In genomic region chr3:40371411-40371810, GRCm38 (mm10) we compare ENCODE assay signal across 23 mouse cellular contexts.
DNase-seq lines count a peak whose midpoint lies in the region; ATAC-seq and TF ChIP-seq lines count a peak whose summit lies in the region.
"Had no signal": no experiment of that assay in that cellular context is flagged by ENCODE, and none has a peak within 500 bp of the region (broad histone marks: within the 10 kb centered on the region; RNA-seq: fewer than 3 reads in every experiment).

No protein-coding gene starts in this region.

- no peak overlapping the region for H3K4me3 ChIP-seq in forebrain, embryonic 13.5 days
- no peak overlapping the region for H3K4me3 ChIP-seq in forebrain, embryonic 10.5 days
- H3K4me3 ChIP-seq in kidney, postnatal 0 days (replicated peaks; ENCODE audit: low read depth, low read length): no peak overlapping the region
- H3K4me3 ChIP-seq in midbrain, postnatal 0 days (ENCODE audit: low read depth, low read length): no peak overlapping the region
- H3K4me3 ChIP-seq: embryonic facial prominence, embryonic 13.5 days; heart, embryonic 15.5 days; hindbrain, embryonic 13.5 days had no signal

- DNase-seq in forebrain, embryonic 10.5 days (ENCODE audit: extremely low spot score, low spot score): no peak
- peak; percentile 35 for DNase-seq in kidney, postnatal 0 days (ENCODE audit: low spot score)
- no peak for DNase-seq in kidney, adult 8-10 months
- peak; percentile 3 for DNase-seq in mesoderm, embryonic 11.5 days (ENCODE audit: low read depth, low spot score)
- DNase-seq in midbrain, postnatal 0 days (ENCODE audit: low spot score): peak; percentile 27
- no peak for DNase-seq in liver
- DNase-seq: adrenal gland, postnatal 10 days; B cell, adult 2 months; cerebellum, adult 18-20 months; cerebellum, adult 9-11 months; cerebellum, postnatal 36 days; forebrain, postnatal 0 days; gastrocnemius, postnatal 36 days; heart, adult 18-20 months; heart, postnatal 14 days had no signal

- TF ChIP-seq CTCF in kidney, postnatal 0 days (IDR thresholded peaks at IDR 0.05; ENCODE audit: low read depth): no peak
- TF ChIP-seq CTCF in midbrain, postnatal 0 days (IDR thresholded peaks at IDR 0.05): no peak

- no peak overlapping the region for H3K9ac ChIP-seq in forebrain, embryonic 13.5 days
- H3K9ac ChIP-seq in kidney, postnatal 0 days (ENCODE audit: low read depth, low read length): no peak overlapping the region
- H3K9ac ChIP-seq in midbrain, postnatal 0 days (replicated peaks; ENCODE audit: low read length, poor library complexity, severe bottlenecking): no peak overlapping the region
- H3K9ac ChIP-seq: embryonic facial prominence, embryonic 13.5 days; forebrain, postnatal 0 days; heart, embryonic 15.5 days; hindbrain, embryonic 13.5 days had no signal

- H3K9me3 ChIP-seq in forebrain, embryonic 13.5 days (replicated peaks): no peaks in the 10 kb centered on the region
- no peaks in the 10 kb centered on the region for H3K9me3 ChIP-seq in forebrain, embryonic 10.5 days
- H3K9me3 ChIP-seq in kidney, postnatal 0 days (replicated peaks; ENCODE audit: low read length): no peaks in the 10 kb centered on the region
- H3K9me3 ChIP-seq in midbrain, postnatal 0 days (ENCODE audit: low read length): no peaks in the 10 kb centered on the region
- H3K9me3 ChIP-seq: embryonic facial prominence, embryonic 13.5 days; G1E; heart, embryonic 15.5 days; hindbrain, embryonic 13.5 days had no signal

- 39% methylated on average over 7 of the region's 7 CpGs for WGBS in forebrain, embryonic 13.5 days
- WGBS in forebrain, embryonic 10.5 days: 65% methylated on average over 7 of the region's 7 CpGs
- WGBS in kidney, postnatal 0 days: 35% methylated on average over 7 of the region's 7 CpGs
- WGBS in midbrain, postnatal 0 days: 28% methylated on average over 7 of the region's 7 CpGs

- H3K36me3 ChIP-seq in forebrain, embryonic 13.5 days (ENCODE audit: poor library complexity, severe bottlenecking): no peaks in the 10 kb centered on the region
- H3K36me3 ChIP-seq in forebrain, embryonic 10.5 days (replicated peaks): no peaks in the 10 kb centered on the region
- H3K36me3 ChIP-seq in kidney, postnatal 0 days (ENCODE audit: insufficient read depth, low read length): no peaks in the 10 kb centered on the region
- H3K36me3 ChIP-seq in midbrain, postnatal 0 days (ENCODE audit: insufficient read depth, low read length): no peaks in the 10 kb centered on the region
- H3K36me3 ChIP-seq: embryonic facial prominence, embryonic 13.5 days; G1E; heart, embryonic 15.5 days; hindbrain, embryonic 13.5 days had no signal

- no peak overlapping the region for H3K4me2 ChIP-seq in forebrain, embryonic 13.5 days
- no peak overlapping the region for H3K4me2 ChIP-seq in kidney, postnatal 0 days (ENCODE audit: low read length)
- H3K4me2 ChIP-seq in midbrain, postnatal 0 days (ENCODE audit: low read depth, low read length, poor library complexity, severe bottlenecking): no peak overlapping the region
- H3K4me2 ChIP-seq: embryonic facial prominence, embryonic 13.5 days; heart, embryonic 11.5 days; heart, embryonic 15.5 days; hindbrain, embryonic 13.5 days had no signal

- ATAC-seq in forebrain, embryonic 13.5 days: peak; percentile 41; the same call in 1 of the 2 replicates
- ATAC-seq in kidney, postnatal 0 days (replicated peaks; ENCODE audit: low FRiP score, low read depth): no peak
- no peak for ATAC-seq in midbrain, postnatal 0 days (ENCODE audit: low FRiP score)
- ATAC-seq: CD4-positive, CD25-positive, alpha-beta regulatory T cell, adult 4 months; forebrain, postnatal 0 days; hindbrain, postnatal 0 days had no signal

- H3K27me3 ChIP-seq in forebrain, embryonic 13.5 days: no peaks in the 10 kb centered on the region
- H3K27me3 ChIP-seq in forebrain, embryonic 10.5 days (ENCODE audit: poor library complexity, severe bottlenecking): no peaks in the 10 kb centered on the region
- H3K27me3 ChIP-seq in kidney, postnatal 0 days (ENCODE audit: insufficient read depth, low read length): no peaks in the 10 kb centered on the region
- no peaks in the 10 kb centered on the region for H3K27me3 ChIP-seq in midbrain, postnatal 0 days (ENCODE audit: insufficient read depth, low read length)
- H3K27me3 ChIP-seq: embryonic facial prominence, embryonic 13.5 days; heart, embryonic 15.5 days; hindbrain, embryonic 13.5 days had no signal

- H3K27ac ChIP-seq in forebrain, embryonic 13.5 days: no peak overlapping the region
- no peak overlapping the region for H3K27ac ChIP-seq in forebrain, embryonic 10.5 days
- no peak overlapping the region for H3K27ac ChIP-seq in kidney, postnatal 0 days
- no peak overlapping the region for H3K27ac ChIP-seq in midbrain, postnatal 0 days (ENCODE audit: low read depth, low read length)
- H3K27ac ChIP-seq: embryonic facial prominence, embryonic 13.5 days; heart, embryonic 15.5 days; hindbrain, embryonic 13.5 days; hindbrain, postnatal 0 days had no signal

- H3K4me1 ChIP-seq in forebrain, embryonic 13.5 days: peaks cover 5% of the 10 kb centered on the region; the same call in 1 of the 2 replicates
- H3K4me1 ChIP-seq in forebrain, embryonic 10.5 days: 0 out of 2 replicates have a peak, but pooled peaks cover 4% of the 10 kb centered on the region
- no peaks in the 10 kb centered on the region for H3K4me1 ChIP-seq in kidney, postnatal 0 days (replicated peaks; ENCODE audit: insufficient read depth, low read length)
- no peaks in the 10 kb centered on the region for H3K4me1 ChIP-seq in midbrain, postnatal 0 days (ENCODE audit: insufficient read depth, low read length)
- H3K4me1 ChIP-seq: embryonic facial prominence, embryonic 13.5 days; heart, embryonic 15.5 days had no signal

Comparison
In these comparisons a context has a peak if more than half of its experiments do, and no peak if none do; other contexts are left out.
1. DNase-seq: peak in kidney, postnatal 0 days (single experiment), mesoderm, embryonic 11.5 days (single experiment) and midbrain, postnatal 0 days (single experiment); none in forebrain, embryonic 10.5 days (single experiment), kidney, adult 8-10 months (0 of 2) and liver (single experiment).